Mouse (Mus musculus) A20 (cell line): Measurements from ENCODE around the gene BC049715.

Source experiments
- DNase-seq: peaks from one replicate; pipeline ENCODE4 v3.0.0-alpha.2; 2011; ENCODE audit warnings: low read depth, low spot score

Gene BC049715

GRCm38 (mm10) chr6:136808631-136809046 lies 18.8 kb upstream of the BC049715 start:
- DNase-seq, result peak; percentile 65

- peak; percentile 82 for DNase-seq
These were observed 18.3 kb upstream of the BC049715 start for GRCm38 (mm10) chr6:136809077-136809476.

- DNase-seq, result no peak
These were observed 17.8 kb upstream of the BC049715 start for GRCm38 (mm10) chr6:136809673-136810072.

GRCm38 (mm10) chr6:136811196-136811595 lies 16.2 kb upstream of the BC049715 start:
- DNase-seq, result no peak

GRCm38 (mm10) chr6:136813117-136813516 lies 14.3 kb upstream of the BC049715 start:
- DNase-seq, result no peak

- no peak for DNase-seq
These were observed 12.0 kb upstream of the BC049715 start for GRCm38 (mm10) chr6:136815381-136815780.

GRCm38 (mm10) chr6:136816826-136817225 lies 10.6 kb upstream of the BC049715 start:
- no peak for DNase-seq

- no peak for DNase-seq
These were observed 9.9 kb upstream of the BC049715 start for GRCm38 (mm10) chr6:136817549-136817948.

- no peak for DNase-seq
These were observed 7.0 kb upstream of the BC049715 start for GRCm38 (mm10) chr6:136820381-136820780.

- no peak for DNase-seq
These were observed 6.3 kb upstream of the BC049715 start for GRCm38 (mm10) chr6:136821086-136821485.

- no peak for DNase-seq
These were observed 2.4 kb upstream of the BC049715 start for GRCm38 (mm10) chr6:136824987-136825386.

GRCm38 (mm10) chr6:136827116-136827515 lies 310 bp upstream of the BC049715 start:
- peak; percentile 45 for DNase-seq

- DNase-seq, result peak; percentile 96
These were observed 595 bp downstream of the BC049715 start, which contains the start of gene Wbp11 for GRCm38 (mm10) chr6:136827881-136828561. Gene Wbp11 (minus strand): TSS chr6:136828233.

- peak; percentile 59 for DNase-seq
These were observed 1.3 kb downstream of the BC049715 start for GRCm38 (mm10) chr6:136828681-136829080.

- DNase-seq, result peak; percentile 76
These were observed 4.3 kb downstream of the BC049715 start for GRCm38 (mm10) chr6:136831712-136832111.

GRCm38 (mm10) chr6:136835352-136835751 lies 7.9 kb downstream of the BC049715 start, which contains the start of gene Smco3:
Gene Smco3 (minus strand): TSS chr6:136835452.
- DNase-seq, result no peak

- no peak for DNase-seq
These were observed 9.9 kb downstream of the BC049715 start for GRCm38 (mm10) chr6:136837323-136837722.

GRCm38 (mm10) chr6:136844903-136845302 lies 17.5 kb downstream of the BC049715 start:
- DNase-seq, result no peak

GRCm38 (mm10) chr6:136845706-136846480 lies 18.5 kb downstream of the BC049715 start:
- no peak for DNase-seq

- DNase-seq, result no peak
These were observed 19.8 kb downstream of the BC049715 start for GRCm38 (mm10) chr6:136847267-136847666.

- DNase-seq, result peak; percentile 74
These were observed 20.4 kb downstream of the BC049715 start for GRCm38 (mm10) chr6:136847790-136848189.

- DNase-seq, result no peak
These were observed 21.0 kb downstream of the BC049715 start for GRCm38 (mm10) chr6:136848399-136848798.

GRCm38 (mm10) chr6:136848971-136849370 lies 21.5 kb downstream of the BC049715 start:
- no peak for DNase-seq
